Mouse (Mus musculus) ovary, postnatal 10 days (tissue): ENCODE measurements at regions not wholly inside any gene's neighbourhood (a gene's known extent, or its start where the extent isn't known, plus 50 kb on each side); places are given as distances from the start of the nearest gene placed in this dataset.

Source experiments
- DNase-seq: peaks from one replicate; pipeline ENCODE4 v3.0.0; 2022; ENCODE audit warnings: low spot score

GRCm38 (mm10) chr16:95839512-95840253 is 137.8 kb downstream of the Ets2 start:
- DNase-seq: no peak

GRCm38 (mm10) chr16:95838886-95839430 is 137.1 kb downstream of the Ets2 start:
- DNase-seq: no peak

GRCm38 (mm10) chr16:95838478-95838846 is 136.6 kb downstream of the Ets2 start:
- no peak for DNase-seq

GRCm38 (mm10) chr16:95837723-95838477 is 136.0 kb downstream of the Ets2 start:
- no peak for DNase-seq

- DNase-seq: no peak
Observed at GRCm38 (mm10) chr16:95835941-95836340, 134.1 kb downstream of the Ets2 start.

- no peak for DNase-seq
Observed at GRCm38 (mm10) chr16:95834556-95835288, 132.8 kb downstream of the Ets2 start.

GRCm38 (mm10) chr16:95833455-95833854 is 131.6 kb downstream of the Ets2 start:
- DNase-seq: no peak

- DNase-seq: no peak
Observed at GRCm38 (mm10) chr16:95832346-95832739, 130.5 kb downstream of the Ets2 start.

GRCm38 (mm10) chr16:95831566-95832345 is 129.9 kb downstream of the Ets2 start:
- no peak for DNase-seq

- DNase-seq: no peak
Observed at GRCm38 (mm10) chr16:95827402-95827737, 125.5 kb downstream of the Ets2 start.

- DNase-seq: no peak
Observed at GRCm38 (mm10) chr16:95826681-95827401, 125.0 kb downstream of the Ets2 start.

GRCm38 (mm10) chr16:95825723-95826122 is 123.8 kb downstream of the Ets2 start:
- DNase-seq: no peak

- DNase-seq: peak; percentile 25
Observed at GRCm38 (mm10) chr16:95824720-95825534, 123.1 kb downstream of the Ets2 start.

- DNase-seq: no peak
Observed at GRCm38 (mm10) chr16:95823803-95824202, 121.9 kb downstream of the Ets2 start.

GRCm38 (mm10) chr16:95821080-95821479 is 119.2 kb downstream of the Ets2 start:
- DNase-seq: no peak

- DNase-seq: no peak
Observed at GRCm38 (mm10) chr16:95820606-95821005, 118.7 kb downstream of the Ets2 start.

- DNase-seq: no peak
Observed at GRCm38 (mm10) chr16:95820013-95820412, 118.1 kb downstream of the Ets2 start.

- DNase-seq: no peak
Observed at GRCm38 (mm10) chr16:95815966-95816365, 114.1 kb downstream of the Ets2 start.

- DNase-seq: no peak
Observed at GRCm38 (mm10) chr16:95815206-95815731, 113.4 kb downstream of the Ets2 start.

- no peak for DNase-seq
Observed at GRCm38 (mm10) chr16:95814513-95815118, 112.7 kb downstream of the Ets2 start.
